Mouse (Mus musculus) liver, adult 2 months (tissue): ENCODE measurements around the gene P4hb. TPM values are rescaled to one million over a fixed set of nuclear protein-coding genes. Genes with fewer than 3 reads are reported as not detected.
"Not testable (repeated sequence)": the region's sequence is repeated elsewhere in the genome, so short reads cannot be mapped to it uniquely, and the experiment has no call there.

Source experiments
- DNase-seq: peaks from one replicate; pipeline ENCODE4 v3.0.0-alpha.2; 2011; ENCODE audit warnings: low read depth, low spot score; ENCODE audit errors: extremely low read depth
- H3K27ac ChIP-seq: fragments of 200-500 bp; replicated peaks from 2 replicates; pipeline ENCODE4 v1.5.1; 2012; ENCODE audit warnings: low read depth, mild to moderate bottlenecking, control low read depth, inconsistent platforms, low read length; ENCODE audit not compliant: insufficient read depth
- H3K27me3 ChIP-seq: fragments of 200-500 bp; 2 replicates; pipeline ENCODE4 v1.6.1; 2012; ENCODE audit warnings: mild to moderate bottlenecking, moderate library complexity, low read length, inconsistent platforms; ENCODE audit not compliant: control insufficient read depth, insufficient read depth
- H3K36me3 ChIP-seq: fragments of 200-500 bp; 2 replicates; pipeline ENCODE4 v1.6.1; 2012; ENCODE audit warnings: low read length, inconsistent platforms; ENCODE audit not compliant: control insufficient read depth, insufficient read depth
- H3K4me1 ChIP-seq: fragments of 200-500 bp; 2 replicates; pipeline ENCODE4 v1.6.1; 2011; ENCODE audit warnings: low read length; ENCODE audit not compliant: control insufficient read depth, insufficient read depth
- H3K4me3 ChIP-seq: fragments of 200-500 bp; 2 replicates; pipeline ENCODE4 v1.5.1; 2011; ENCODE audit warnings: low read depth, mild to moderate bottlenecking, control low read depth, low read length, moderate library complexity; ENCODE audit not compliant: insufficient read depth
- H3K79me2 ChIP-seq: fragments of 200-500 bp; 2 replicates; pipeline ENCODE4 v1.6.1; 2012; ENCODE audit warnings: inconsistent platforms, mild to moderate bottlenecking, low read length, moderate library complexity; ENCODE audit not compliant: control insufficient read depth, insufficient read depth
- H3K9ac ChIP-seq: fragments of 200-500 bp; 2 replicates; pipeline ENCODE4 v1.6.1; 2012; ENCODE audit warnings: low read depth, mild to moderate bottlenecking, control low read depth, inconsistent platforms, low read length
- CTCF ChIP-seq: fragments of 200-500 bp; IDR thresholded peaks from 2 replicates; pipeline ENCODE4 v1.5.1; 2011; ENCODE audit warnings: low read depth, low read length, control low read depth
- POLR2A ChIP-seq: fragments of 200-500 bp; IDR thresholded peaks from 2 replicates; pipeline ENCODE4 v1.6.1; 2011; ENCODE audit warnings: low read length, control low read depth; ENCODE audit not compliant: insufficient read depth; ENCODE audit errors: extremely low read depth
- WGBS: fragments of 180-500 bp; shearing (Covaris S2); methylation state at CpG from one replicate; pipeline ENCODE4 v1.1.7; 2018; 5-methylcytosine and 5-hydroxymethylcytosine counted together
- polyA plus RNA-seq: library from polyadenylated mRNA; depleted of rRNA; stranded (reverse); fragments of >200 nt; gene quantifications from 2 replicates; pipeline ENCODE4 v1.2.3, GENCODE M21; 2012; rRNA removed
- total RNA-seq: library from RNA; depleted of rRNA; stranded (reverse); fragments of >200 nt; gene quantifications from 2 replicates; pipeline ENCODE4 v1.2.3, GENCODE M21; 2014; rRNA removed

P4hb gene
- total and polyA plus RNA-seq, 2 experiments, result 683 to 951 TPM

DNA sequence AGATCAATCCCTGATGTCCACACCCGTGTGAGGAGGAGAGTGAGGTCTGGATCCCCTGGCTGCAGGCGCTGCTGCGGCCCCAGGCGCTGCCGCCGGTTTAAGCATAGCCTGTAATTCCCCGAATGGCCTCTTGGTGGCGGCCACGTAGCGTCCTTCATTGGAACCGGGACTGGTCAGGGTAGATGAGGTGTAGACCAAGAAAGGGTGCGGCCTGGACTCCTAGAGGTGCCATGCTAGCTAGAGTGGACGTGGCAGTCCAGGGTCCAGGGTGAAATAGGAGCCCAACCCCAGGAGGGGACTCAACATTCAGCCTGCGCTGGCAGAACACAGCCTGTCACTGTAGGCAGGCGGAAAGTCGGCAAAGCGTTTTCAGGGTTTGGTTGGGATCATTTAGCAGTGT, 57.4 kb downstream of the P4hb start:
- peaks cover 10% of the 10 kb centered on the region for H3K4me1 ChIP-seq
- peak overlapping the region; percentile 69 for H3K27ac ChIP-seq
- peak; percentile 82 for DNase-seq
- no peaks in the 10 kb centered on the region for H3K79me2 ChIP-seq
- H3K9ac ChIP-seq, result peak overlapping the region; percentile 50
- TF ChIP-seq CTCF (peak; percentile 94), POLR2A (0 out of 2 replicates have a peak, but pooled peaks have one; percentile 50)
- H3K27me3 ChIP-seq, result no peaks in the 10 kb centered on the region
- WGBS, result 10% methylated on average over 17 of the region's 17 CpGs
- H3K36me3 ChIP-seq, result no peaks in the 10 kb centered on the region
- H3K4me3 ChIP-seq, result no peak overlapping the region

DNA sequence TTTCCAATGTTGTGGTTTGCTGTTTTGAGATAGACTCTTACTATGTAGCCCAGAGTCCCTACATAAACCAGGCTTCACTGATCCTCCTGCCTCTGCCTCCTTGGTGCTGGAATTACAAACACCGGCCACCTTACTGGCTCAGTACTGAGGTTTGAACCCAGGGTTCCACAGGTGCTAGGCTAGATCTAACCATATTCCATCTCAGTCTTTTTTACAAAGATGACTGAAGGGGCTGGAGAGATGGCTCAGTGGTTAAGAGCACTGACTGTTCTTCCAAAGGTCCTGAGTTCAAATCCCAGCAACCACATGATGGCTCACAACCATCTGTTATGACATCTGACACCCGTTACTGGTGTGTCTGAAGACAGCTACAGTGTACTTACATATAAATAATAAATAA, 58.8 kb downstream of the P4hb start:
- 94% methylated on average over 2 of the region's 2 CpGs for WGBS
- H3K27me3 ChIP-seq, result not testable (repeated sequence)

GRCm38 (mm10) chr11:120512790-120513453, 60.1 kb downstream of the P4hb start:
- H3K4me3 ChIP-seq, result no peak overlapping the region
- no peaks in the 10 kb centered on the region for H3K27me3 ChIP-seq
- peaks cover 16% of the 10 kb centered on the region for H3K4me1 ChIP-seq
- no peak for TF ChIP-seq CTCF
- peak; percentile 55 for DNase-seq
- no peak overlapping the region for H3K27ac ChIP-seq
- no peaks in the 10 kb centered on the region for H3K36me3 ChIP-seq
- 26% methylated on average over 6 of the region's 6 CpGs for WGBS
- no peaks in the 10 kb centered on the region for H3K79me2 ChIP-seq
- H3K9ac ChIP-seq, result no peak overlapping the region

More for the DNA sequence above, 58.8 kb downstream of the P4hb start:
- H3K36me3 ChIP-seq, H3K4me3 ChIP-seq, H3K79me2 ChIP-seq, H3K9ac ChIP-seq, DNase-seq, H3K27ac ChIP-seq: not testable (repeated sequence)
- H3K4me1 ChIP-seq, result peaks cover 20% of the 10 kb centered on the region

- no peaks in the 10 kb centered on the region for H3K36me3 ChIP-seq
These were observed 62.5 kb downstream of the P4hb start for GRCm38 (mm10) chr11:120510375-120511030.

More at GRCm38 (mm10) chr11:120510375-120511030, 62.5 kb downstream of the P4hb start:
- Histone ChIP-seq H3K4me1 (peaks cover 25% of the 10 kb centered on the region), H3K79me2 (no peaks in the 10 kb centered on the region), H3K9ac (peak overlapping the region; percentile 70), H3K4me3 (peak overlapping the region; percentile 7), H3K27ac (peak overlapping the region; percentile 75), H3K27me3 (no peaks in the 10 kb centered on the region)
- 7% methylated on average over 16 of the region's 16 CpGs for WGBS
- TF ChIP-seq POLR2A, result no peak
- no peak for TF ChIP-seq CTCF
- DNase-seq, result no peak

Other genes with a start within 250 kb of the P4hb start
Only the 30 nearest of the 34 such genes appear.
- gene Faap100, start 194.5 kb downstream of the P4hb start, total RNA-seq, result 3.2 and 5.4 TPM in 2 replicates
- 10.8 and 14.9 TPM in 2 replicates for gene Faap100, start 194.5 kb downstream of the P4hb start, polyA plus RNA-seq
- gene Nploc4, start 135.5 kb downstream of the P4hb start, total RNA-seq, result 24.6 and 37.9 TPM in 2 replicates
- gene Nploc4, start 135.5 kb downstream of the P4hb start, polyA plus RNA-seq, result 51.5 and 58.9 TPM in 2 replicates
- not detected in 2 replicates for gene Tspan10, start 130.6 kb downstream of the P4hb start, total RNA-seq
- 0.05 TPM in 2 replicates for gene Tspan10, start 130.6 kb downstream of the P4hb start, polyA plus RNA-seq
- gene Pde6g, start 119.8 kb downstream of the P4hb start, total RNA-seq, result 0.46 and 0.81 TPM in 2 replicates
- 0.98 and 1.8 TPM in 2 replicates for gene Pde6g, start 119.8 kb downstream of the P4hb start, polyA plus RNA-seq
- gene Oxld1, start 115.2 kb downstream of the P4hb start, total RNA-seq, result 20.7 and 28.9 TPM in 2 replicates
- 29.2 and 32.6 TPM in 2 replicates for gene Oxld1, start 115.2 kb downstream of the P4hb start, polyA plus RNA-seq
- gene Ccdc137, start 115.1 kb downstream of the P4hb start, total RNA-seq, result 4.6 and 5.7 TPM in 2 replicates
- gene Ccdc137, start 115.1 kb downstream of the P4hb start, polyA plus RNA-seq, result 5.8 and 8.7 TPM in 2 replicates
- 9.5 and 9.6 TPM in 2 replicates for gene Arl16, start 105.6 kb downstream of the P4hb start, total RNA-seq
- gene Arl16, start 105.6 kb downstream of the P4hb start, polyA plus RNA-seq, result 12.2 and 14.8 TPM in 2 replicates
- 43.6 and 46.6 TPM in 2 replicates for gene Mrpl12, start 88.6 kb downstream of the P4hb start, total RNA-seq
- gene Mrpl12, start 88.6 kb downstream of the P4hb start, polyA plus RNA-seq, result 221 and 232 TPM in 2 replicates
- gene Slc25a10, start 81.4 kb downstream of the P4hb start, total RNA-seq, result 121 and 135 TPM in 2 replicates
- gene Slc25a10, start 81.4 kb downstream of the P4hb start, polyA plus RNA-seq, result 445 and 478 TPM in 2 replicates
- gene Gcgr, start 42.6 kb downstream of the P4hb start, total RNA-seq, result 135 and 143 TPM in 2 replicates
- gene Gcgr, start 42.6 kb downstream of the P4hb start, polyA plus RNA-seq, result 542 and 561 TPM in 2 replicates
- gene Mcrip1, start 23.5 kb downstream of the P4hb start, total RNA-seq, result 11.7 and 13.6 TPM in 2 replicates
- gene Mcrip1, start 23.5 kb downstream of the P4hb start, polyA plus RNA-seq, result 36.8 and 44.4 TPM in 2 replicates
- 0.28 TPM in 1 of 2 replicates, not detected in the other for gene Ppp1r27, start 22.1 kb downstream of the P4hb start, total RNA-seq
- not detected in 2 replicates for gene Ppp1r27, start 22.1 kb downstream of the P4hb start, polyA plus RNA-seq
- 14.9 and 22.3 TPM in 2 replicates for gene Arhgdia, start 8.4 kb upstream of the P4hb start, total RNA-seq
- gene Arhgdia, start 8.4 kb upstream of the P4hb start, polyA plus RNA-seq, result 142 and 188 TPM in 2 replicates
- gene Alyref, start 25.1 kb upstream of the P4hb start, total RNA-seq, result 33.8 and 34.5 TPM in 2 replicates
- gene Alyref, start 25.1 kb upstream of the P4hb start, polyA plus RNA-seq, result 12.6 and 12.9 TPM in 2 replicates
- gene Anapc11, start 25.2 kb upstream of the P4hb start, total RNA-seq, result 8.9 and 12.8 TPM in 2 replicates
- 57.0 and 59.4 TPM in 2 replicates for gene Anapc11, start 25.2 kb upstream of the P4hb start, polyA plus RNA-seq
- not detected in 2 replicates for gene Npb, start 35.2 kb upstream of the P4hb start, total RNA-seq
- 2.0 and 2.7 TPM in 2 replicates for gene Npb, start 35.2 kb upstream of the P4hb start, polyA plus RNA-seq
- gene Pcyt2, start 44.7 kb upstream of the P4hb start, total RNA-seq, result 494 and 540 TPM in 2 replicates
- 1,294 and 1,652 TPM in 2 replicates for gene Pcyt2, start 44.7 kb upstream of the P4hb start, polyA plus RNA-seq
- gene Sirt7, start 52.0 kb upstream of the P4hb start, total RNA-seq, result 31.1 and 36.3 TPM in 2 replicates
- gene Sirt7, start 52.0 kb upstream of the P4hb start, polyA plus RNA-seq, result 69.7 and 72.1 TPM in 2 replicates
- gene Mafg, start 60.3 kb upstream of the P4hb start, total RNA-seq, result 41.9 and 44.2 TPM in 2 replicates
- 60.5 and 64.2 TPM in 2 replicates for gene Mafg, start 60.3 kb upstream of the P4hb start, polyA plus RNA-seq
- 0.47 and 2.6 TPM in 2 replicates for gene Pycr1, start 70.5 kb upstream of the P4hb start, total RNA-seq
- gene Pycr1, start 70.5 kb upstream of the P4hb start, polyA plus RNA-seq, result 0.25 and 0.61 TPM in 2 replicates
- not detected in 2 replicates for gene Myadml2, start 74.9 kb upstream of the P4hb start, total RNA-seq
- not detected in 2 replicates for gene Myadml2, start 74.9 kb upstream of the P4hb start, polyA plus RNA-seq
- gene Notum, start 87.9 kb upstream of the P4hb start, total RNA-seq, result 29.8 and 34.9 TPM in 2 replicates
- 56.0 and 61.6 TPM in 2 replicates for gene Notum, start 87.9 kb upstream of the P4hb start, polyA plus RNA-seq
- 49.3 and 56.6 TPM in 2 replicates for gene Aspscr1, start 99.7 kb upstream of the P4hb start, total RNA-seq
- 131 and 142 TPM in 2 replicates for gene Aspscr1, start 99.7 kb upstream of the P4hb start, polyA plus RNA-seq
- gene Cenpx, start 140.5 kb upstream of the P4hb start, total RNA-seq, result 20.3 and 20.5 TPM in 2 replicates
- 63.4 and 74.6 TPM in 2 replicates for gene Cenpx, start 140.5 kb upstream of the P4hb start, polyA plus RNA-seq
- 4.4 and 5.1 TPM in 2 replicates for gene Lrrc45, start 140.7 kb upstream of the P4hb start, total RNA-seq
- 7.4 and 9.8 TPM in 2 replicates for gene Lrrc45, start 140.7 kb upstream of the P4hb start, polyA plus RNA-seq
- 0.20 and 0.55 TPM in 2 replicates for gene Rac3, start 148.2 kb upstream of the P4hb start, total RNA-seq
- 0.72 and 1.1 TPM in 2 replicates for gene Rac3, start 148.2 kb upstream of the P4hb start, polyA plus RNA-seq
- 215 and 230 TPM in 2 replicates for gene Dcxr, start 154.0 kb upstream of the P4hb start, total RNA-seq
- gene Dcxr, start 154.0 kb upstream of the P4hb start, polyA plus RNA-seq, result 512 and 554 TPM in 2 replicates
- not detected in 2 replicates for gene Cbr2, start 158.9 kb upstream of the P4hb start, total RNA-seq
- gene Cbr2, start 158.9 kb upstream of the P4hb start, polyA plus RNA-seq, result 0.28 and 0.86 TPM in 2 replicates
- gene Hmga1b, start 189.5 kb upstream of the P4hb start, total RNA-seq, result 0.54 and 0.55 TPM in 2 replicates
- 0.07 and 0.12 TPM in 2 replicates for gene Hmga1b, start 189.5 kb upstream of the P4hb start, polyA plus RNA-seq
- gene Rfng, start 211.0 kb upstream of the P4hb start, total RNA-seq, result 3.1 and 5.7 TPM in 2 replicates
- 25.1 and 28.3 TPM in 2 replicates for gene Rfng, start 211.0 kb upstream of the P4hb start, polyA plus RNA-seq